Mouse (Mus musculus): Measurements from ENCODE around the gene Cldn14.
"Not testable (repeated sequence)": the region's sequence is repeated elsewhere in the genome, so short reads cannot be mapped to it uniquely, and the experiment has no call there.

The Cldn14 gene

DNA sequence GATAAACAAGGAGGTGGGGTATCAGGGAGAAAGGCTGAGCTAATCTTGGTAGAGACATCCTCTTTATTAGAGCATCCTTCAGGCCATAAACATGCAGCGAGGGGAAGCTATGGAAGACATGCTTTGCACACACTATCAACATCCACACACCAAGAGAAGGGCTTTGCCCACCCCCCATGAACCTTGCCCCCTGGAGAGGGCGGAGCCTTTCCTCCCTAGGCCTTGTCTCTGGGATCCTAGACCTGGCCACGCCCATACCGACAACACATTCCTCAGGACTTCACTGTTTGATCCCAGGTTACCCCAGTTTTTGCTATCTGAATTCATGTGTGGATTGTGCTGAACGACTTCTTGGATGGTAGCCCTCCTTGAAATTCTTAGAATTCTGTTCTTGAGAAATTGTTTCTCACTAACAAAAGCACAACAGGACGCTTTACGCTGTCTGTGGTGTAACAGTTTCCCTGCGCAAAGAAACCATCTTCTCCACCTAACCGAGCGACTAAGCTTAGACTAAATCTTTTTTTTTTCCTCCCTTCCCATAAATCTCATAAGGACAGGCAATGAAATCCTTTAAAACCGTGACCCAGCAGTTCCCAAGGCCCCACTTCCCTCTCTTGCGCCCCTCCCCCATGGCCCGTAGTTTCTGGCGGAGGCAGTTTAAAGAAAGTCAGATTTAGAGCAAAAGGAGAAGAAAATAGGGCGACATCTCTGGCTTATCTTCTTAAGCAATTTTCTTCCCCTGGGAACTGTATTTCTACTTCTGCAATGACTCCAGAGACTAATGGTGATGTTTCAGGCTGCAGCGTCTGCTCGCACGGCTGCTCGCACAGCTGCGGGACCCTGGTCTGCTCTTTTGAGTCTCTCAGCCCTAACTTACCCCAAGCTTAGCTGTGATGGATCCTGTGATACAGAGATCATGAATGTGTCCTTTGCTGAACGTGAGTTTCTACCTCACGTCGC is 1.7 kb downstream of the Cldn14 start:
- no peak for DNase-seq

DNA sequence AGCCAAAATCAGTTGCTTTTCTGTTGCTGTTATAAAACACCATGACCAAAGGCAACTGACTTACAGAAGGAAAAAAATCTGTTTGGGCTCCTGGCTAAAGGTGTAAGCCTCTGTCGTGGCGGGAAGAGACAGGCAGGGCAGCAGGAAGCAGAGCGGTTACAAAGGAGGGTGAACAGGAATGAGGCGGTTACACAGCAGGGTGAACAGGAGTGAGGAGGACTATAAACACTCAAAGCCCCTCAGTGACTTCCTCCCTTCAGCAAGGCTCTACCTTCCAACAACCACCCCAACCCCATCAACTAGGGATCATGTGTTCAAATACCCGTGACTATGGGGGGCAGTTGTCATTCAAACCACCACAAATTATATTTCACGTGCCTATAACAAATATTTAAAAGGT is 5.2 kb downstream of the Cldn14 start:
- no peak for DNase-seq

DNA sequence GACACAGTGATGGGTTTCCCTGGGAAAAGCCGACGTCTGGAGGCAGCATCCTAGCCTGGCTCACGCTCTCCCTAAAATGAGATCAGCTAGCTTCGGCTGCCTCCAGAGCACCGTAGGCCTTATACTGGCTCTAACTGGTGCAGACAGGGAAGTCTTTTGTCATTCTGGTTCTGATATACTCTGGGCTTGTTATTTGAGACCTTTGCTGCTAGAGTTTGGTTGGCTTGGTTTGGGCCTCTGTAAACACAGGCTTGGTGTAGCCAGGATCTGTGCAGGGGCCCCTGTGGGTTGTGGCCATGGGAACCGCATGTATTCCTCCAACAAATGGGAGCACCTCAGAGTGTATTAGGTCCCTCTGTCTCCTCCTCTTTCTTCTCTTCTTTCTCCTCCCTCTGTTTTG is 7.3 kb downstream of the Cldn14 start:
- no peak for DNase-seq

DNA sequence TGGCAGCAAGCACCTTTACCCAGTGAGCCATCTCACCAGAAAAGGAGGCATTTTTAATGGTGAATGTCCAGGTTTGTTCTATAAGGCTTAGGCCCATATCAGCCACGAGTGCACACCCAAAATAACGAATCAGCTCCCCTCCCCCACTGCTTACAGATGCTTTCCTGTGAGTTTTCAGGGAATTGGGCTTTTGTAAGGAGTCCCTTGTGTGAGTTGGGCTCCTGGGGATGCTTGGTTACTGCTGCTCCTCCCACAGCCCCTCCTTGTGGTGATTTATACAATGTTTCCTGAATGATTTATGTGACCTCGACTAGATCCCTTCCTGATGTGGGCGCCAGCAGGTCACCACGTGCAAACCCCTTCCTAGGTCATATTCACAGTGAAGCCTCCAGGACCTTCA is 9.7 kb downstream of the Cldn14 start:
- DNase-seq = no peak

DNA sequence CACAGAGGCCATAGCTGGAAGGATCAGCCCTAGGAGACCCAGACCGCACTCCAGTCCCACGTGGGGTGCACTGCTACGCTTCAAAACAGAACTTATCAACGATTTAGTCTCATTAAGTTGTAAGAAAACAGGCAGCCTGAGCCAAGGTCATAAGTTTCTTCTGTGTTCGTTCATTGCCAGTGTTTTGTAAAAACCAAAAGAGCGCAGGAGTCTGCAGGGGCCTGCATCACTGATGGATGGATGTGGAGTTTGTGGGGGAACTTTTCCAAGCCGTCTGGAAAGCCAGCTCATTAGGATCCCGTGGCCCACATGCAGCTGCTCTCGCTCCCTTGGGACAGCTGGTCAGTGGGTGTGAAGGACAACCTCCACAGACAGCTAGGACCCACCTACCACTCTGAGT is 25.1 kb downstream of the Cldn14 start:
- DNase-seq = no peak

DNA sequence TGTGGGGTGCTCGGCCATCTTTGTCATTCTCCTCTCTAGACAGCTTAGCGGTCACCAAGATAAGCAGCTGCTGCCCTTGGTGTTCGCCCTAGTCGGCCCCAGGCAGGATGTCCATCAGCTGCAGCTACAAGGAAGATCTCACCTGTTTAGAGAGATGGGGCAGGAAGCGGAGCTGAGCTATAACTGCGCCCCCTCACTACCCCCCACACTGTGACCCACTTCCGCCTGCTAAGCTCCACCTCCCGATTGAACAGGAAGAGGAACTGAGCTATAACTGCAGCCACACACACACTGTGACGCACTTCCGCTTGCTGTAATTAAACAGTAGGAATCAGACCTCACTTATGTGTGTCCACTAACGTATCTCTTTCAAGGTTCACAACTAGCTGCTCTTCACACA is 26.3 kb downstream of the Cldn14 start:
- DNase-seq = no peak

DNA sequence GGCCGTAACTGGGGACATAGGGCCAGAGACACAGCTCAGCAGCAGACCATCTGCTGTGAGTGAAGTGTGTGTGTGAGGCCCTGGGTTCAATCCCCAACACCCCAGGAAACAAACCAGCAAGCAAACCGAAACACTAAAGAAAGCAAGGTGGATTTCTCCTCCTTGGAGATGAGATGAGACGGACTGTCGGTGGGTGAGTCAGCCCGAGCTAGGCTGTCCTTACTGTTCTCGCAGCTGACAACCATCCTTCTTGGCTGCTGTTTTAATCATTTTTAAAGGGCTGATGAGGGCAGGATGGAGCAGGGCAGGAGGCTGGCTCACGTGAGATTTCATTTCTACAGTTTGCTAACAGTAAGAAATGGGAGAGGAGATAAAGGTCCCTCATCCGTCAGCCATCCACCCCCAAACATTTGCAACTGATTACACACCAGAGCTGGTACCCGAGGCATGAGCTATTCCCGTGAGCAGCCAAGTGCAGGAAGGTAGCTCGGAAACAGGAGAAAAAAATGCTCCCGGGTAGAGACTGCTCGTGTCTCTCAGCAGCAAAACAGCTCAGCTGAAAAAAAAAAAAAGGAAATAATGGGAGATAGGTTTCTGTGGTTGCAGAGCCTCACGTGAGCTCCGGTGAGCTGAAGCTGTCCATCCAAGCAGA is 27.3 kb downstream of the Cldn14 start:
- no peak for DNase-seq

DNA sequence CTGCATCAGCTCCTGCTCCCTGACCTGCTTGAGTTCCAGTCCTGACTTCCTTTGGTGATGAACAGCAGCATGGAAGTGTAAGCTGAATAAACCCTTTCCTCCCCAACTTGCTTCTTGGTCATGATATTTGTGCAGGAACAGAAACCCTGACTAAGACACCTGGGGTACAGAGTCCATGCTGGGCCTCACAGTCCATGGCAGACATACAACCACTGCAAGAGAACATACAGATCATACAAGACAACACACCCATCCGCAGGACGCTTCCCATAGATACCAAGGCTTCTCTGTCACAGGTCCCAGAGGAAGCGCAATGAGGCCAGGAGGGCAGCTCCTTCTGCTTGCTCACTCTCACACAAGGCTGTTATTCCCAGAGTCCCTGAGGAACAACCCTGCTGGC is 28.3 kb downstream of the Cldn14 start:
- not testable (repeated sequence) for DNase-seq

DNA sequence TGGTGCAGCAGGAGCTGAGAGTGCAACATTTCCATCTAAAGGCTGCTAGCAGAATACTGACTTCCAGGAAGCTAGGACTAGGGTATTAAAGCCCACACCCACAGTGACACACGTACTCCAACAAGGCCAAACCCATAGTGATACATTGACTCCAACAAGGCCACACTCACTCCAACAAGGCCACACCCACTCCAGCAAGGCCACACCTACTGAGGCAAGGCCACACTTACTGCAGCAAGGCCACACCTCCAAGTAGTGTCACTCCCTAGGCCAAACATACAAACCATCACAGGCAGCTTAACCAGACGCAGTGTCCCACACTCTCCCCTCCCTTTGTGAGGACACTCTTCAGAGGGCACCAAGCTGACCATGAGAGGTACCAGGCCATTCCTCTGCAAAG is 29.3 kb downstream of the Cldn14 start:
- DNase-seq = no peak

DNA sequence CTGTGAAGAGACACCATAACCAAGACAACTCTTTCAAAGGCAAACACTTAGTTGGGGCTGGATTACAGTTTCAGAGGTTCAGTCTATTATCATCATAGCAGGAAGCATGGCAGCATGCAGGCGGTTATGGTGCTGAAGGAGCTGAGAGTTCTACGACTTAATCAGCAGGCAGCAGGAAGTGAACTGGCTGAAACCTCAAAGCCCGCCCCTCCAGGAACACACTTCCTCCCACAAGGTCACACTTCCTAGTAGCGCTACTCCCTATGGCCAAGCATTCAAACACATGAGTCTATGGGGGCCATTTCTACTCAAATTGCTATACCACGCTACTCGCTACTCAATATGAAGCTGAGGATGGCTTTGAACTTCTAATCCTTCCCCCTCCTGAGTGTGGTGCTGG is 31.1 kb downstream of the Cldn14 start:
- no peak for DNase-seq

DNA sequence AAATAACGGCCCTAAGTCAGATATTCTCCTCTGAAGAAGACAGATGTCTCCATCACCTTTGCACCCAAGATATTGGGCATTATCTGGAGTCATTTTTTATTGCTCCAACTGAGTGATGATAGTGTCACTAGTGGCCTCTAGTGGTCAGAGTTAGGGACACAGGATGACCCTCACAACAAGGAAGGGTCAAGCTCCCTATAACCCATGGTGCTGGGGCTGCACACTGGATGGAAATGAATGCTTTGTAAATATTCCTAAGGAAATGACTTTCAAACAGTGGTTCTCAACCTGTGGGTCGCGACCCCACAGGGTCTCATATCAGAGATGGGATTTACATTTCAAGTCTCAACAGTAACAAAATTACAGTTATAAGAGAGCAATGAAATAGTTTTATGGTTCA is 31.7 kb downstream of the Cldn14 start:
- DNase-seq = peak; percentile 30 to 45

DNA sequence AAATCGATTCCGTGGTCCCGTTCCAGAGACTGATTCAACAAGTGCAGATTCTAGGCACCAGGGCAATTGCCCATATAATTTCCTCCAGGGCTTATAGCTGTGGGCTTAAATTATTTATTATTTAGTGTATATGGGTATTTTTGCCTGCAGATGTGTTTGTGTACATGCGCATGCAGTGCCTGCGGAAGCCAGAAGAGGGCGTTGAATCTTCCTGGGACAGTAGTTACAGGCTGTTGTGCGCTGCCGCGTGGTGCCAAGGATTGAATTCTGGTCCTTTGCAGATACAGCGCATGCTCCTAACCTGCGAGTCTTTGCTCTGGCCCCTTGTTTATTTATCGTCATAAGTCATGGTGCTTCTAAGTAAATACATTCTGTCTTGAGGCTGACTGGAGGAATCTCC is 33.2 kb downstream of the Cldn14 start:
- DNase-seq = no peak

DNA sequence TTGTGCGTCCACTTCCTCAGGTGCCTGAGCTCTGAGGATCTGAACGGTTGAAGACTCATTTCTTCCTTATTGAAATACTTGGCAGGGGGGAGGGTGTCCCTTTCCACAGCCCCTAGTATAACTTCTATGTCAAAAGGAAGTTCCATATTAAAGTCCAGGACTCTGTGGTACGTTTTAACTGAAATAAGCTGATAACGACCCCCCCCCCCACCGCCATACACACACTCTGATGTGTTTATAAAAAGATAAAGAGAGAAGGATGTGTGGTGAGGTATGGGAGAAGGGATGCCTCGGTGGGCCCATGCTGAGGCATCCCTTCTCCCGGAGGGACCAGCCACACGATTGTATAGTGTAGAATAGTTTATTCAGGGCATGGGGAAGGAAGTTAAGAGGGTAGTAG is 34.4 kb downstream of the Cldn14 start:
- no peak for DNase-seq

DNA sequence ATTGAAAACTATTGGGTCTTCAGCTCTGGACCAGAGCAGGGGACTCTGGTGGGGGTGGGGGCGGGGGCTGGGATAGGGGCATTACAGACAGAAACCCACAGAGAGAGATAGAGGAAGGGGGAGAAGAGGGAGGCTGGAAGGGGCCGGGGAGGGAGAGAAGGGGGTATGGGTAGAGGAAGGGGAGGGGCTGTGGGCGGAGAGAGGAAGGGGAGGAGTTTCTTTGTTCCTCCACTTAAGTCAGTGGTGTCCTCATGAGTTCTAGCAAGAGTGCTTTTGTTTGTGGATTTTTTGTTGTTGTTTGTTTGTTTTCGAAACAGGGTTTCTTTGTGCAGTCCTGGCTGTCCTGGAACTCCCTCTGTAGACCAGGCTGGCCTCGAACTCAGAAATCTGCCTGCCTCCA is 35.1 kb downstream of the Cldn14 start:
- DNase-seq = no peak

DNA sequence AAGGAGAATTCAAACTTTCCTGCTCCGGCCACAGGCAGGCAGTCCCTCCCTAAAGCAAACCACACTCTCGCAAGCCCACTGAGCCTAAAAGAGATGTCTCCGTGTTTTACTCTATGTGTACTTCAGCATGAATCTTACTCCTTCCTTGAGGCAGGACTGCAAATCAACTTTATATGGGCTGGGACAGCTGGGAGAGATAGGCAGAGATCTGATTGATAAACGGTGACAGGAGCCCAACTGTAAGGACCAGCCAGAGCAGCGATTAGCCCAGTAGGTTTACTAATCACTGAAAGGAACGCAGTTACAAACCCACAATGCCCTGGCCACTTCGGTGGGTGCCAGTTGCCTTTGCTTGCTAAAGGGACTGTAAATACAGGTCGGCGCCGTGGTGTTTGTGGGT is 35.5 kb downstream of the Cldn14 start:
- no peak for DNase-seq

DNA sequence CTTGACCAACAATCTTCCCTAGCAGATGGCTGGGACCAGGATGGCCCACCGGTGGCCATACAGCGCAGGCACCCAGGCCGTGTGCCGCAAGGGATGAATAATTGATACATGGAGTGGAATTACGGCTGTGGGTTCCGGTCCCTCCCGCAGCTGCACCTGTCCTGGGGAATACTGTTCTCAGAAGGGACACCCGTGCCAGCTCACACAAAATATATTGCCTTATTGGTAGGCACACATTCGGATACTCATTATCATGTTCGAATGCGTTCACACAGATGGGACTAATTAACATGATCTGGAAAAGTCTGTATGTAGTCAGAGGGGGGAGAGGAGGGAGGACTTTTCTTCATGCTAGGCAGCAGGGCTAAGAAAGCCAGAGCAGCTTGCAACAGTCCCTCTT is 37.6 kb downstream of the Cldn14 start:
- DNase-seq = peak in 1 of 2 experiments; percentile 48

DNA sequence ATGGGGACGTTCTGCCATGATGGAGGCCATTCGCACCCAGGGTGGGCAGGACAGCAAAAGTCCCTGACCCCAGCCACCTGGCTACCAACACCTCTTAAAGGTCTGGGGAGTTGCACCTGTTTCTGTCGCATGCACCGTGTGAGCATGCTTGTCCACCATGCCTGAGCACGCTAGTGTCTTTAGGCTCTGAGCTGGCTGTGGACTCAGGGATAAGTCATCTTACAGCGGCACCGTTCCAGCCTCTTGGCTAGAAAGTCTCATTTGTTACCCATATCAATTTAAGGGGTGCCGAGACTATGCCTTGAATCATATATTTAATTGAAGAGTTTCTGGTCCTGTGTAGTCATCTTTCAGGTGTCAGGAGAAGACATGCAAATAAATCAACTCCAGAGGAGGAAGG is 40.7 kb downstream of the Cldn14 start:
- DNase-seq = no peak

DNA sequence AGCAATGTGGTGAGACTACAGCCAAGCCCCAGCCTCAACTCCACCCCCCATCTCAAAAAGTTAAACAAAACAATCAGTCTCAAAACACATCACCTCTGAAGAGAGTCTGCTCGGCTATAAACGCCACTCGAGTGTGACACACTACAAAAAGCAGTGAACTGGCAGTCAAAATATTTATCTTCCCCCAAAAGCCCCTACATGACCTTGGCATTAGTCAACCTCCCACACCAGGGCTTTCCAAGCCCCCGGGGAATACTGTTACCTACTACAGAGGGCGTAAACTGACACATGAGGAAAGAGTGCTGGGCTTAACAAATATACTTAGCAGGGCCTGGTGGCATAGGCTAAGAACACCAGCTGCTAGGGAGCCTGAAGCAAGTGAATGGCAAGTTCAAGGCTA is 46.4 kb downstream of the Cldn14 start:
- no peak for DNase-seq

DNA sequence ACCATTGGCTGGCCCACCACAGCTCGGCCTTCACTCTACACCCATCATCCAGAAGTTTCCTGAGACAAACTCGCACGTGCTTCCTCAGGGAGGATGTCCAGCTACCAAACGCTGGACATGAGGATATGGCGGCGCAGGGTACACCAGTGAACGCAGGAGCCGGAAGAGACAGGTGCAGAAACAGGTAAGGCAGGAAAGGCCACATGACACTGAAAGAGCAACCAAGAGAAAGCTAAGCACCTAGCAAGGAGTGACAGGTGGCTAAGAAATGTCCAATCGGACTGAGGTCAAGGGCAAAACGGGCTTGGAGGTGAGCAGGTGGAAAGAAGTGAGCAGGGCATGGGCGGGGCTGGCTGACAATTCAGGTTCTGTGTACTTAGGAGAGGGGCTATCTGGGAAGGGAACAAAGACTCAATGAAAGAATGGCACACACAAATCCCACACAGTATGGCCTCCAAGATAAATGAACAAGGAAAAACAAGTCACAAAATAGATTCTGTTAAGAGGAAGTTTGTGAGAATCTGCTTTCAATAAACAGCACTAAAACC is 47.5 kb downstream of the Cldn14 start:
- DNase-seq = no peak

DNA sequence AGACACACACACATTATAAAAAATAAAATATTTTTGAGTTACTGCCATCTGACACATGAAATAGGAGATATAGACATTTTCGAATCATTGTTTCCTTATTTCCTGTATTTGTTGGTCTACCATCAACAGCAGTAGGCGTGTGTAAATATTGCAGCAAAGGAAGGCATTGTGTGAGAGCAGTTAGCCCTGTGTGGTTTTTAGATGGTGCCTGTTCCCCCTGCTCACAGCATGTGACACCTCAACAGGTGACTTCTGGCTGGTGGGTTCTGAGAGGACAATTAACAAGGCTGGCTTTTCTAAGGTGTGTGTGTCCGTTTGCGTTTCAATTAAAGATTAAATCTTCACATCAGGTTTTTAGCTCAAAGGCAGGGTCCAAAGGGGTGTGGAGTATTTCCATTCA is 48.1 kb downstream of the Cldn14 start:
- no peak for DNase-seq

DNA sequence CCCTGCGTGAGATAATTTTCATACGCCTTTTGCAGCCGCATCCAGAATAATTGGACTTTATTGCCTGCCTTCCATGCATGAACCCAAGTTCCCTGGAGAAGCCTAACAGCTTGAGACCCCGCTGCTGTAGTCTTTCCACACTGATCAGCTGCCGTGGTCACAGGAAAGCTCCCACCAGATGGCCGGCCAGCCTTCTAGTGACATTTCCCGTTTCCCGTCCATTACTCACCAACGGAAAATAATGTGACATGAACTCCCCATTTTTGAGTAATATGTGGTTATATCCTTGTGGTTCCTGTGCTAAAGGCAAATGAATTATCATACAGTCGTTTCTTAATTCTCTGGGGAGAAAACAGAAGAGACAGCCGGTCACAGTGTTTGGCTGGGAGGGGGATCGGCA is 51.2 kb downstream of the Cldn14 start:
- peak; percentile 69 to 77 for DNase-seq

DNA sequence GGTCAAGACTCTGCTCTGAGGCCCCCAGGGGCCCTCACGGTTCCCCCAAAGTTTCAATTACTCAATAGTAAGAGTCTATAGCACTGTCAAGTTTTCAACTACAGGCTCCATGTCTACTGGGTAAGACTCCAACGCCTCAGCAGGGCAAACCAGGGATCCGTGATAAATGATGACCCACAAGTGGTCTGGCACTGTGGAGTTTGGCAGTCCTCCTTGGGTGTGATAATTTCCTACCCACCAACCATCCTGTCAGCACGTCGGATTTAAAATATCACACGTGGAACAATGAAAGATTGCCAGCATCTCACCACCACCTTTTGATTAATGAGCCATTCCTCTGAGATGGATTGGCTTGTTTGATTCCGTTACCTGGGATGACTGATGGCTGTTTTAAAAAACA is 51.7 kb downstream of the Cldn14 start:
- peak; percentile 62 to 65 for DNase-seq

DNA sequence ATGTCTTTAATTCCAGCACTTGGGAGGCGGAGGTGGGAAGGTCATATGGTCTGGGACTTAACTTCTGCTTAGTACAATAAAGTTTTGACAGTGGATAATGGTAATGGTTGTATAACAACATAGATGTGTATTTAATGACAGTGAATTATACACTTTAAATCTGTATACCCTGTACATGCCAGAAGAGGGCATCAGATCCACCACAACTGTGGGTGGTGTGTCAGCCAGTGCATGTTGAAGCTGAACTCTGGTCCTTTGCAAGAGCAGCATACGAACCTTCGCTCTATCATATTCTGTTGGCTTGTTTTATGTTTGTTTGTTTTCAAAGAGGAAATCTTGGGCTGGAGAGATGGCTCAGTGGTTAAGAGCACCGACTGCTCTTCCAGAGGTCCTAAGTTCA is 61.2 kb downstream of the Cldn14 start:
- DNase-seq = no peak

DNA sequence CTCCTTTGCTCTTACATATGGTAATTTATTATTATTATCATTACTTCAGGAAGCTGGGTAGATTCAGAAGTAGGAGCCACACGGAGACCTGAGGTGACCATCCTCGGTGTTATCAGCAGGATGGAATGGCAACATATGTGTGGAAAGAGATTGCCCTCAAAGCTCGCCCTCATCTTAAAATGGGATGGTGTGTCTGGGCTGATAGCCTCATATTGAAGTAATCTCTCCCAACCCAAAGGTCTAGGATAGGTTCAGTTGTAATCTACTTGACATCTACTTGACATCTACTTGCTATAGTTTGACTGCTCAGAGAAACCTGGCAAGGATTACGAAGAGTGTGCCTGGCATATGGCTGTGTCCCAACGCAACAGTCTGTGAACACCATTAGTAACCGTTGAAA is 64.3 kb downstream of the Cldn14 start:
- peak; percentile 27 to 36 for DNase-seq

Measured in cerebellum, postnatal 10 days (tissue).